Mouse (Mus musculus) brain, adult 10 weeks (tissue): Measurements from ENCODE around the gene 1700011M02Rik. TPM values are rescaled to one million over a fixed set of nuclear protein-coding genes. Genes with fewer than 3 reads are reported as not detected.

Experiments
- polyA plus RNA-seq: library from polyadenylated mRNA; stranded (reverse); fragments of 350-450 nt; fragmentation: Illumina TruSeq; extraction: RNeasy Lipid Tissue Mini Kit (QIAGEN cat#74804); gene quantifications from one replicate; pipeline ENCODE4 v1.2.3, GENCODE M21; 2015; ENCODE audit warnings: low read depth, low replicate concordance

1700011M02Rik gene
- polyA plus RNA-seq: not detected

GRCm38 (mm10) chrX:102908587-102908986, at the start of gene 1700011M02Rik, which contains the start of gene Dmrtc1a:
TSS of gene 1700011M02Rik (plus strand) at chrX:102908905.
TSS of gene Dmrtc1a (minus strand) at chrX:102908687.

GRCm38 (mm10) chrX:102867871-102868270, 40.8 kb upstream of the 1700011M02Rik start, which contains the start of gene 1700031F05Rik:
TSS of gene 1700031F05Rik (minus strand) at chrX:102867971.

GRCm38 (mm10) chrX:102928072-102928471, 19.4 kb downstream of the 1700011M02Rik start, which contains the start of gene 1700018G05Rik:
TSS of gene 1700018G05Rik (plus strand) at chrX:102928372.

Other genes starting within 250 kb of the 1700011M02Rik start
- gene Gm3880, start 221.9 kb upstream of the 1700011M02Rik start, polyA plus RNA-seq: not detected
- gene Gm9112, start 201.3 kb upstream of the 1700011M02Rik start, polyA plus RNA-seq: not detected
- not detected for gene Dmrtc1b, start 201.0 kb upstream of the 1700011M02Rik start, polyA plus RNA-seq
- not detected for gene Dmrtc1c1, start 105.9 kb upstream of the 1700011M02Rik start, polyA plus RNA-seq
- not detected for gene Dmrtc1c2, start 54.3 kb upstream of the 1700011M02Rik start, polyA plus RNA-seq
- gene 1700031F05Rik, start 40.9 kb upstream of the 1700011M02Rik start, polyA plus RNA-seq: not detected
- gene Dmrtc1a, start 218 bp upstream of the 1700011M02Rik start, polyA plus RNA-seq: 6.7 TPM
- not detected for gene 1700018G05Rik, start 19.5 kb downstream of the 1700011M02Rik start, polyA plus RNA-seq